Mouse (Mus musculus) stomach, postnatal 0 days (tissue): ENCODE results near the gene Tmem30c.

Experiments
- CTCF ChIP-seq: IDR thresholded peaks from 2 replicates; pipeline ENCODE4 v1.5.1; 2016; ENCODE audit warnings: antibody characterized with exemption, low read depth, mild to moderate bottlenecking, moderate library complexity
- EP300 ChIP-seq: optimal IDR thresholded peaks from 2 replicates; pipeline ENCODE3; 2016; ENCODE audit warnings: antibody characterized with exemption

- TF ChIP-seq CTCF (no peak), EP300 (no peak)
Measured at GRCm38 (mm10) chr16:57305463-57305862, 12.8 kb upstream of the Tmem30c start.
